Mouse (Mus musculus) bone marrow macrophage, adult 2 months (primary cell): Measurements from ENCODE around the gene Bsnd.

ENCODE experiments used
- CTCF ChIP-seq: IDR thresholded peaks from 2 replicates; pipeline ENCODE4 v1.5.1; 2012; ENCODE audit warnings: low read depth, mild to moderate bottlenecking, low read length, moderate library complexity
- POLR2A ChIP-seq: IDR thresholded peaks from 2 replicates; pipeline ENCODE4 v1.6.1; 2012; ENCODE audit warnings: mild to moderate bottlenecking, low read depth, low read length, borderline replicate concordance

DNA sequence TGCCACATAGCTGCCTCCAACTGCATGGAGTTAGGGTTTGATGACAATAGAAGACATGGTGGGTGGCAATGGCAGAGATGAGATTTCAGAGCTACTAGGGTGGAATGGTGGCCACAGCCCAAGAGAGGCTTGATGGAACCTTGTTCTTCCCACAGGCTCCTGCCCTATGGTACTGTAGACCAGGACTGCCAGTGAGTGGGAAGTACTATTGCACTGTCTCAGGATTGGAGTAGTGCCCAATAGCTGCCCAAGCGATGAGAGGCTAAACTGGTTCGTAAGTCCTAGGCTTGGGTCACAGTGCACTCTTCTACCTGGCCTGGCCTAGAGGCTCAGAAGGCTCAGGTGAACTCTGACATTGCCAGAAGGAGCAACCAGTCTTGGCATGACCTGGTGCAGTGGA is 32.9 kb upstream of the Bsnd start:
- TF ChIP-seq CTCF (no peak), POLR2A (no peak)
